Mouse (Mus musculus) lung, postnatal 14 days (tissue): ENCODE data around the gene Gimap4.
"Not testable (repeated sequence)": the region's sequence is repeated elsewhere in the genome, so short reads cannot be mapped to it uniquely, and the experiment has no call there.

Experiments
- DNase-seq: peaks from one replicate; pipeline ENCODE4 v3.0.0; 2021

Gimap4 gene

DNA sequence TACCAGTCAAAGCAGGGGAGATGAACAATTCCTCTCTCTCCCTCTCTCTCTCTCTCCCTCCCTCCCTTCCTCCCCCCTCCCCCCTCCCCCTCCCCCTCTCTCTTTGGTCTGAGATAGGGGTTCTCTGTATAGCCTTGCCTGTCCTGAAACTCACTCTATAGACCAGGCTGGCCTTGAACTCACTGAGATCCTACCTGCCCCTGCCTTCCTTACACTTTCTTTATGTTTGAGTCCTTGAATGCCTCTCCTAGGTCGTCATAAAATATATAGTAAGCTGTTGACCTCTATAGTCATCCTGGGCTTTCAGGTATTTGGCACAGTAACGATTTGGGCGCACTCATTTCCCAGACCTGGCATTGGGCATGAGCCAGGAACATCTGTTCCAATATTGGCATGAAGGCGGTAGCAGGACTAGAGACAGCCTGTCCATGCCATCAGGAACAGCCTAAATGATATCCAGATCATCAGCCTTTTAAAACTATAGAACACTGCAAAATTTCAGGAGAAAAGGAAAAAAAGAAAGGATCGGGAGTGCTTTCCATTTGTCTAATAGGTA, 7.4 kb upstream of the Gimap4 start:
- no peak for DNase-seq

DNA sequence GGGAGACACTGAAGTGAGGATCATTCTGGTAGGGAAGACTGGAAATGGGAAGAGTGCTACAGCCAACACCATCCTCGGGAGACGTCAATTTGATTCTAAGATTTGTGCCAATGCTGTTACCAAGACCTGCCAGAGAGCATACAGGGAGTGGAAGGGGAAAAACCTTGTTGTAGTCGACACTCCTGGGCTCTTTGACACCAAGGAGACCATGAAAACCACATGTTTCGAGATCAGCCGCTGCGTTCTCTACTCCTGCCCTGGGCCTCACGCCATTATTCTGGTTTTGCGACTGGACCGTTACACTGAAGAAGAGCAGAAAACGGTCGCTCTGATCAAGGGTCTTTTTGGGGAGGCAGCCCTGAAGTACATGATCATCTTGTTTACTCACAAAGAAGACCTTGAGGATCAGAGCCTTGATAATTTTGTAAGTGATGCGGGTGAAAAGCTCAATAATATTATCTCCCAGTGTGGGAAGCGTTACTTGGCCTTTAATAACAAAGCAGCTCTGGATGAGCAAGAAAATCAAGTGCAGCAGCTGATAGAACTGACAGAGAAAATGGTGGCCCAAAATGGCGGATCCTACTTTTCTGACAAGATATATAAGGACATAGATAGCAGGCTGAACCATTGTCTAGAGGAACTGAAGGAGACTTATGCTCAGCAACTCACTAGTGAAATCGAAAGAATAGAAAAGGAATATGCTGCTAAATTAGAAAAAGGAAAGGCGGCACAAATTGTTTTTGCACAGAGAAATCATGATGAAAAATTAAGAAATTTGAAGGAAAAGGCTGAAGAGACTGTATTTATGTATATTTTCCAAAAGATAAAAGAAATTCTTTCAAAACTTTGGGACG, 6.6 kb upstream of the Gimap4 start:
- DNase-seq: no peak

DNA sequence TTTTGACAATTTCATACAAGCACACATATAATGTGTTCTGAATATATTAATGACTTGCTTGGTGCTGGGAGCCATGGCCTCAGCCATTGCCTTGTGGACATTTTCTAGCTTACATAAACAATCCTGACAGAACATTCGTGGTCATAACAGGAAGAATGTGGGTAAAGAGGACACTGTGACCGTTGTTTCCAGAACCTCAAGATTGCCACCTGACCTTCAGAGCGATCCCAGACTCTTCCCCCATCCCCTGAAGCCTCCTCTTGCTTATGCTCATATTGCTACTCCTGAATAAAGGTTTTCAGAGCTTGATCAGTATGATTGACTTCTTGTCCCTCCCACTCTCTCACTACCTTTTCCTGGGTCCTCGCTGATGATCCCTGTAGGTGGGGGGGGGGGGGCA, 6.0 kb upstream of the Gimap4 start:
- no peak for DNase-seq

DNA sequence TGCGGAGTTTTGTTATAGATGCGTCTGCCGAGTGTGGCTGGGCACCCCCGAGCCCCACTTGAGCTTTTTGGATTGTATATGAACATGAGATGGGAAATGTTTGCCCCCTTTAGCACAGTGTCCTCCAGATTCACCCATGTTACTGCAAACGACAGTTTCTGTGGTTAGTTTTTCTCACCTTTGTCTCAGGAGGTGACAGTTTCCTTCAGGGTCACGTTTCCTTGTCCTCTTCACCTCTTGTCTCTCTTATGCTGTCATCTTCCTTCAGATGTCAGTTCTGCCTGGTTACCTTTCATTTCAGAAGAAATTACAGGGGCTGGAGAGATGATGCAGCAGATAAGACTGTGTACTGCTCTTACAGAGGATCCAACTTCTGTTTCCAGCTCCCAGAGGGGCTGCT, 4.6 kb upstream of the Gimap4 start:
- no peak for DNase-seq

DNA sequence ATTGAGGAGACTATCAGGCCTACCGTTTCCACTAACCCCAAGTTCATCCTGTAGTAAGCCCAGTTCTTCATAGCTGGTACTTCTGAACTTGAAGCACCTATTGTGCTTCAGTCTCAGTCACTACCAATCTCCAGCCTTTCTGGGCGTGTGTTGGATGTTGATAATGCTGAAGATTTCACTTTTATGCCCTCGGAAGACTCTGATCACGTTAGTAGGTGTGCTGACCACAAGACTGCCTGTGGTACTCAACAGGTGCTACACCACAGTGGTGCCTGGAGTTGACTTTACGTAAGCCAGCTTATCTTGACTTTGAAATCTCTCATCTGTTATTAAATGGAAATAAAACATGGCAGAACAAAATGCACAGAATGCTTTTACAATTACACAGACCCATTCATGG, 3.9 kb upstream of the Gimap4 start:
- no peak for DNase-seq

DNA sequence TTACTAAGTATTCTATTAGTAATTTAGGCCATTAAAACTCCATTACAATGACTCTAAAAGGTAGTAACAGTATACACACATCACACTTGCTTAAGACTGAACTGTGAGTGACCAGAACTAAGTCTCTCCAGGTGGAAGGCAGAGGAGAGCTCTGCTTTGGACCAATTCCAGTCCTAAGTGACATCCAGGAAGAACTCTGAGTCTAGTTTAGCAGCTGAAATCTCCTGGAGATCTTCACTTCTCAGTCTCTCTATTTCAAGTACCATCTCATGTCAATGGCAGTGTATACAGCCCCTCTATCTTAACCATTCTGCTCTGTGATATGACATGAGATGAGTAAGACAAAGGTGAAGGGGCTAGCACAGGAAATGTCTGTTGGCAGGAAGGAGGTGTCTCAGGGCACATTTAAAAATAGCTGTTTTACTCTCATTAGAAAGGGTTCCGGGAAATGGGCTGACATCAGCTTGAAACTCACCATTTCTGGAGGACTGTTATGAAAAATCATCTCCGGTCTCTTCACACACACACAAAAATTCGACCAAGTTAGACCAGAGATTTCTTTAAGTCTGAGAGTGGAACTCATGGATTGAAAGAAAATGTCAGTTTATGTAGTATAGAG, 2.8 kb upstream of the Gimap4 start:
- no peak for DNase-seq

- DNase-seq: no peak
Measured at GRCm38 (mm10) chr6:48682271-48682670, 2.1 kb upstream of the Gimap4 start.

DNA sequence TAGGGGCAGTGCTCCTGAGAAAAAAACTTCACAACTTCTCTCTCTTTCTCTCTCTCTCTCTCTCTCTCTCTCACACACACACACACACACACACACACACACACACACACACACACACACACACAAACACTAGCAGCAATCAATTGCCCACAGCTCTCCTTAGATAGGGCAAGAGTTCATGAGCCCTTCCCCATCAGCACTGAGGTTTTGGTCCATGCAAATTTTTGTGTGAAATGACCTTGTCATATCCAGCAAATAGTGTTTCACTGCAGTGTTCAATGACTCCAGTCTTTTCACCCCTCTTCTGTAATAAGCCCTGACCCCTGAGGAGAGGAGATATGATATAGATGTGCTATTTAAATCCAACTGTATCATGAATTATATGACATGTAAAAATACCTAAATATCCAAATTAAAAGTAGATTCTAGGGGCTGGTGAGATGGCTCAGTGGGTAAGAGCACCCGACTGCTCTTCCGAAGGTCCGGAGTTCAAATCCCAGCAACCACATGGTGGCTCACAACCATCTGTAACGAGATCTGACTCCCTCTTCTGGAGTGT, 1.0 kb upstream of the Gimap4 start:
- DNase-seq: not testable (repeated sequence)

- DNase-seq: no peak
Measured at GRCm38 (mm10) chr6:48684806-48685205, 457 bp downstream of the Gimap4 start.

DNA sequence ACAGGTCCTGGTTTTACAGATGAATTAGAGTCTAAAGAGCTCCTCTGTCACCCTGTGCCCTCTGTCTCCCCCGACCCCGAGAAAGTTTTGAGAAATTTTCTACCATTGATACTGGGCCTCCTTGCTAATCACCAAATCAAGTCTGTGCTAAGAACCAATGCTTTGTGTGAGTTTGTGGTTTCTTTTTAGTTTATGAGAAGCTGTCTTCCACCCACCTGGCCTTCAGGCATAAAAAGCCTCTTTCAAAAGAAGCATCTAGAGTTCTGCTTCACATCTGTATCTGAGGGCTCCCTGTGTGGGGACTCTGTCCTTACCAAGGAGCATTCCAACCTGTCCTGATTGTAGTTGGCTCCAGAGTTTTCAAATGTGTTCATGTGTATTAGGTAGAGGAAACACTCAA, 902 bp downstream of the Gimap4 start:
- no peak for DNase-seq

DNA sequence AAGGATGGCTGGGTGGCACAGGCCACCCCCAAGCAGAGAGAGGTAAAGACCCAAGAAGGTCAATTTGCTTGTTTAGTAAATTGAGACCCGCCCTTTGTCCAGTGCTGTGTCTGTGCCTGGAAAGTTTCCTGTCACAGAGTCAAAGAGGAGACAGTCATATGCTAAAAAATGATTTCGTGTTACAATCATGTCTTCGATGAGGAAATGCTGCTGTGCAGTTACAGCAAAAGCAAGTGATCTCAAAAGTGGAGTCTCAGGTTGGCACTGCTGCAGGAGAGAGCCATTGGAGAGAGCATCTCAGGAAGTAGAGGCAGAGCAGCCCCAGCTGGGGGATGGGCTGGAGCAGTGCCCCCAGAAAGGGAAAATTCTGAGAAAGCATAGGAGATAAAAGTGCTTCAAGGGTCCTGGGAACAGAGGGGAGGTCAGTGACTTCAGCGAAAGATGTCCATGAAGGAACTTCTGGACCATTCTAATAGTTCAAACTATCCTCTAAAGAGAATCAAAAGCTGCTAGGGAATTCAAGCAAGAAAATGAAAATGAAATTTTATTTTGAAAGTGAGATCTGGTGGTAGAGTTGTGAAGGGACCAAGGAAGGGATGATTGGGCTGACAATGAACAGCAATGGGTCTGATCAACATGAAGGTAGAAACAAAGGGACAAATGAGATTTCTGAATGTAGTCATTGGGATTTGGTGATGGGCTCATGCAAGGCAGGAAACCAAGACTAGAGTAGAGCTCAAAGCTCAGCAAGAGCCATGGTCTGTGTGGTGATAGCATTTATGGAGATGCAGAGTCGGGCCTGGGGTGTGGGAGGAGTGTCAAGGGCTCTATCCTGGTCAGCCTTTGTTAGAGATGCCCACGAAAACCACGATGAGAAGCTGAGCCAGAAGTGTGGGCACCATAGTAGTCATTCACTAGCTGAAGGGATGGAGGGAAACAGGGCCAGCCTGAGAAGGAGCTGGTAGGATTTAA, 1.6 kb downstream of the Gimap4 start:
- DNase-seq: no peak

- DNase-seq: no peak
Measured at GRCm38 (mm10) chr6:48687077-48687476, 2.7 kb downstream of the Gimap4 start.

- DNase-seq: no peak
Measured at GRCm38 (mm10) chr6:48689320-48689719, 5.0 kb downstream of the Gimap4 start.

- no peak for DNase-seq
Measured at GRCm38 (mm10) chr6:48692962-48693361, 8.6 kb downstream of the Gimap4 start.

DNA sequence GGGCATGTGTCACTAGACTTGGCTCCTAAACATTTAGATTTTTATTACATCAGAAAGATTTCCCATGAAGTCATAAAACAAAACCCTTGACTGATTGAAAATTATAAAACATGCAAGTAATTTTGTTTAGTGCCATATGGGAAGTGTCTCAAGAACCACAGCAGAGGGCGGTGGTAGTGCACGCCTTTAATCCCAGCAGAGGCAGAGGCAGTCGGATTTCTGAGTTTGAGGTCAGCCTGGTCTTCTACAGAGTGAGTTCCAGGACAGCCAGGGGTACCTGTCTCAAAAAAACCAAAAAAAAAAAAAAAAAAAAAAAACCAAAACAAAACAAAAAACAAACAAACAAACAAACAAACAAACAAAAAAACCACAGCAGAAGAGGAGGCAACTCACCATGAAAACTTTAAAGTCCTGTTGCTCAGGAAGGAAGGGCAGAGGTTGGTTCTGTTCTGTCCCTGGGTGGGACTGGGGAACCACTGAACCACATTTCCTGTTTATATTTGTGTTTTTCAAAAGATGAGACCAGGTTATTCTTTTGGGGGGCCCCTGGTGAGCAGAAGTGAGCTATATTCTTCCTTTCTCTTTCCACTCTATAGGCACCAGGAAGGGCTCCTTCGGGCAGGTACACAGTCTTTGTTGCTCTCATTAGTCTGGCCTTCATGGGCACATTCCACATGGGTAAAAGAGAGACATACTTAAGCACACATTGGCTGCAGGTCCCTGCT, 12.6 kb downstream of the Gimap4 start:
- no peak for DNase-seq

DNA sequence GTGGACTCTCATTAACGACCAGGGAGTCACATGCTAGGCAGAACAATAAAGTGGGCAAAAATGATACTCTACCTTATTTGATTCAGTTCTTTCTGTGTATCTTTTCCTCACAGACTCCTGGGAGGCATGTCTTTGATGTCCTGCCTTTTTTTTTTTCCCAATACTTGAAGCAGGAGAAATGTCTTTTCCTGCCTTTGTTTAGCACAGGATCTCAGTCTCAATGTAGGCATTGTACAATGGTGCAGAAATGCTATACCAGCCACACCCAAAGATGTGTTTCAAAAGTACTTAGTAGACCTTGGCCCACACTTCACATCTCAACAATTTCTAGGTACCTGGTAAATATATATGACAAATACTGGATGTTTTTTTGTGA, 13.2 kb downstream of the Gimap4 start:
- DNase-seq: no peak

GRCm38 (mm10) chr6:48698066-48698856, 13.9 kb downstream of the Gimap4 start:
- no peak for DNase-seq

DNA sequence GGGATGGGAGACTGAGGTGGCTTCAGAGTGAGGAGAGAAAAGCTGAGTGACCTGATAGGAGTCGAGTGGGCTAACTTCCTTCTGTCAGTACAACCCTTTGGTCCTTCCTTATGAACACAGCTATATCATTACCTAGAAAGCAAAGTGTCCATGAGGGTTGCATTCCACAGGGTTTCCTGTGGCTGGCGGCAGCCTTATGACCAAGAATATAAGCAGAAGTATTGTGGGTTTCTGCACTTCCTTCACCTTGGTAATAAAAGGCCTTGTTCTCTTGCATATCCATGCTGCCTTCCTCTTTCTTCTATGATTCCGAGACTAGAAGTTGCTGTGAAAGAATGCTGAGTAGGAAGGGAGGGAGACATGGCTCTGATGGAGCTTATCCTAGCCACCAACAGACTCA, 14.5 kb downstream of the Gimap4 start:
- no peak for DNase-seq

GRCm38 (mm10) chr6:48700251-48701075, 16.1 kb downstream of the Gimap4 start:
- DNase-seq: no peak

- no peak for DNase-seq
Measured at GRCm38 (mm10) chr6:48702146-48702545, 17.8 kb downstream of the Gimap4 start.
